Mouse (Mus musculus) v-Abl transformed pro-B cells (cell line): ENCODE measurements around the gene Fam241b.

ENCODE experiments used
- in situ Hi-C, 2 experiments: fragments of 400-800 bp; cut with MboI; formaldehyde crosslinking; loops; one replicate each; pipeline ENCODE4 v1.15.1; 2025; ENCODE audit not compliant: unreplicated experiment in 2 of 2

The Fam241b gene

DNA sequence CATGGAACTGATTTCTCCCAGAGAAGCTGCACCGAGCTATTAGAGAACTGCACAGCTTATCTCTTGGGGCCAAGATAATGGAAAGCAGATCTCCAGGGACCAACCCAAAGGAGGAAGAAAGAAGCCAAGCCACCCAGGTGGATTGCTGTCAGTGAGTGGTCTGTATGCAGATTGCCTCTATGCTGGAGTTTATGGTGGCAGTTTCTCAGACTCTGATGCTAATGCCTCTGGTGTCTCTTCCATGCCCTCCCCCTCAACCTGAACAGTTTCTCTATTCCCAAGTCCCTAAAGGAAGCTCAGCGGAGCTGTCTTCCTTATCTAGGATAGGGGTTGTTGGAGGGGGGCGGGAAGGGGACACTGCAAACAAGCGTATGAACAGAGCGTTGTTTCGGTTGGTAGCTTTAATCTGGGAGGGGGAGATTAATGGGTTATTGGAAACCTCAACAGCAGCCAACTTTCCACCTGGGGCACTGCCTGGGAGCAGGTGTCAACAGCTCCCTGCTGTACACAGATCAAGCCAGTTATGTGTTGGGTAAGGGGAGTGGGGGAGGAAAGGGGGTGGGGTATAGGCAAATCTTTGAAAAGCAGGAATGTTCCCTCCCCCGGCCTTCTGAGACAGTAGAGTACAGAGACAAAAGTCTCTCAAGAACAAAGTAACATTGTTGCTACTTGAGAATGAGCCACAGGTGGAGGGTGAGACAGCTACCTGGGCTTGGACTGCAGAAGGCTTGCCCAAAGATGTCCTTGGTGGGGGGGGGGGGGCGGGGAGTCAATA, 7.8 kb downstream of the Fam241b start:
- in situ Hi-C loops, result no loop called here

GRCm38 (mm10) chr10:62132691-62133281, 10.9 kb downstream of the Fam241b start, which contains the start of gene Neurog3:
Gene Neurog3 (plus strand): TSS chr10:62133090.
- in situ Hi-C loops, result no loop called here

- in situ Hi-C loops, result no loop called here
Observed at GRCm38 (mm10) chr10:62128316-62128951, 15.3 kb downstream of the Fam241b start.

DNA sequence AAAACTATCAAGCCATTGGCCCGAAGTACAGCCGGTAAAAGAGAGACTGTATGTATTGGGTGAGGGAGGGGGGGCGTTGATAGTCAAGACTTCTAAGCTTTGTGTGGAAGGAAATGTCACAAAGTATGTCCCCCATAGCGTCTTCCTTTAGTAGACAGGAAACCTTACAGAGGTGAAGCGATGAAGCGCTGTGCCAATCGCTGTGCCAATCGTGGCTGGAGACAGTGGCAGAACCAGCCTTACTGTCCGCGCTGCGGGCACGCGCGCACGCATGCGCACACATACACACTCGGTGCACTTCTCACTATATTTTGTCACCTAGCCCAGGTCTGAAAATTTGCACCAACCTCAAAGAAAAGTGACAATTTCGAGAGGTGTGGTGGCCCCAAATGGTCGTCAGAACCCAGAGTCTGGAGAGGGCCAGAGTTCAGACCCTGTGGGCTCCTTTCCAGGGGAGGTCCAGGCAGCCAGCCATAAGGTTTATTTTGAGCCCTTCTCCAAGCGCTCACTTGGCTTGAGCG, 15.9 kb downstream of the Fam241b start:
- in situ Hi-C loops, result no loop called here

DNA sequence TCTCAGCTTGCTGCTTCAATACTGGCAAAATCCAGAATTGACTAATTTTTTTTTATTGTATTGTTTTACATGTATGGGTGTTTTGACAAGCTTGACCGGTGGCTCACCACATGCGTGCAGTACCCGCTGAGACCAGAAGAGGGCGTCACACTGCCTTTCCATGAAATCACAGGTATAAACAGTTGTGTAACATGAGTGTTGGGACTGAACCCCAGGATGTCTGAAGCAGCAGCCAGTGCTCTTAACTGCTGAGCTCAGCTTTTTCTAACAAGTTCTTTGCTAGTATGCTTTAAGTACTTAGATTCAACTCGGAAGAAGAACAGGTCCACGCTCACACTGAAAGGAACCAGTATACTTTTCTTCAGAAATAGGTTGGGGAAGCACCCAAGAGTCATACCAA, 16.6 kb downstream of the Fam241b start:
- in situ Hi-C loops, result no loop called here

DNA sequence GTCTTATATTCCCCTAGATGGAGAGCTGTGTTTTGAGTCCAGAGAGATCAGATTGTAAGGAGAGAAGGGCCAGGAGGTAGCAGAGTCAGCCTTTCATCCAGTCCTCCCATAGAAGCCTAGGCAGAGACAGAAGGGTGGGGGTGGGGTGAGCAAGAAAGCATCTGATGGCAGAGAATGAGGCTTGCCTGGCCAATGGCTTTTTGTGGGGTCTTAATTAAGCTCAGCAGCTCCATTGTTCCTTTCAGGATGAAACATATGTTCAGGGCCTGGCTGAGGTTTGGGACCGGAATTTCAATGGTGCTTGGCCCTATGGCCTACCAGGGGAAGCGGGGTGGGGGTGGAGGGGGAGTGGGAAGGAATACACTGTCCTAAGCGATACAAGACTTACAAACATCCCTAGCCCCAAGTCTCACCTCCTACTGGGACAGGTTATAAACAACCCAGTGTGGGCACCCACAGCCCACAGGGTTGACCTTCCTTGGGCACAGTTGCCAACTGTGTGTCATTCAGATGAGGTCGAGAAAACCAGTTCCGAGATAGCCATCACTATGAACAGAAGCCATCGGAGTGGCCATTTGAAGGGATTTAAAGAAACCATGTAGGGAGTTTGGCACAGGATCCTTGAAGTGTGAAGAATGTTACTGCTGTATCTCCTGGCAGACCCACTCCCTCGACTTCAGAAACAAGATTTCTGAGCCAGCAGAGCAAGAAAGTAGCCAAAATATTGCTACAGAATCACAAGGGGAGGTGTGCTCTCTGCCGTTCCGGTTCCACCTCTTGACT, 29.7 kb downstream of the Fam241b start:
- in situ Hi-C loops, result no loop called here

GRCm38 (mm10) chr10:62111207-62111576, 32.5 kb downstream of the Fam241b start:
- in situ Hi-C loops, result no loop called here

DNA sequence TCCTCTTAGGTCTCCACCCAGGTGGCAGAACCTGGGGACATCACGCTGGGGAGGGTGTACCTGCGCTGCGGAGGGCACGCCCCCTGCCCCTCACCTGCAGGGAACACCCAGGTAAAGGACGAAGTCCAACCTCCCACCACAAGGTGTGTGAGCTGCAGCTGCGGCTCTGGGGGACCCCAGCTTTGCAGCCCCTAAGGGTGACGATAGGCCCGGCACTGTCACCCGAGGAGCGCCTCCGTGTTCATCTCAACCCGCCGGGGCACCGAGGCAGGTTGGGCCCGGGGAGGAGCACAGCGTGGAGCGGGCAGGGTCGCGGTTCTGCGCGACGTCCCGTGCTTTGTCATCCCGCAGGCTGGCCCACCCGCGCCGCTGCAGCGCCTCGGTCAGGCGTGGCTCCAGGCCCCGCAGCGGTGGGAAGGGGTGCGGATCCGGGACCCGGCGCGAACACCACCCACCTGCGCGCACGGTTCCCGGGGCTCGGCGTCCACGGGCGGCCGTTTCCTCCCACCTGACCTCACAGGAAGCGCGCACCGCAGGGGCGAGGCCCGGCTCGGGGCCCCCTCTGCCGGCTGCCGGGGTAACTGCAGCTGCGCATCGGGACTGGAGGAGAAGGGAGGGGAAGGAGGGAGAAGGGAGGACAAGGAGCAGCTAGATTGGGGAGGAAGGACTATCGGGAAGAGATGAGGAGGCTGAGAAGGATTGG, 33.1 kb downstream of the Fam241b start:
- in situ Hi-C loops, result no loop called here

DNA sequence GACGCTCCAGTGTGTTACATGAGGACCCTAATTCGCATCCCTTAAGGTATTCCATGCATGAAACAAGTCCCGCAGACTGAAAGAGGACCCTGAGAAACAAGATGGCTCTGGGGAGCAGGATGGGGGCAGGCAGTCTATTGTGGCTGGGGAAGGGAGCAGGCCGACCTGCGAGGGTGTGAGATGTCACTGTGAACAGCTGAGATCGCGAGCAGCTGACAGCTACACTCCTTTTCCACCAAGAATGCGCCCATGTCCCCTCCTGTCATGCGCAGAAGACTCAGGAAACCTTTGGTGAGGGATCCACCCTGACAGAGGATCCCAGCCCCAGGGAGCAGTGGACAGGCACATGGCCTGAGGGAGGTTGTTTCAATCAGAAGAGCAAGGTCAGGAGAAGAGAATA, 36.7 kb downstream of the Fam241b start:
- in situ Hi-C loops, result loop anchor here (5.0 to 10.0 kb wide), 5 partner anchors 68 to 378 kb away; partner anchors contain the start of genes Tacr2 (in 1 of the 2) and Vps26a (in 1 of the 2)

- in situ Hi-C loops, result loop anchor here (5.0 to 10.0 kb wide), 5 partner anchors 70 to 380 kb away; partner anchors contain the start of genes Tacr2 (in 1 of the 2) and Vps26a (in 1 of the 2)
Observed at GRCm38 (mm10) chr10:62104835-62105576, 38.7 kb downstream of the Fam241b start.

DNA sequence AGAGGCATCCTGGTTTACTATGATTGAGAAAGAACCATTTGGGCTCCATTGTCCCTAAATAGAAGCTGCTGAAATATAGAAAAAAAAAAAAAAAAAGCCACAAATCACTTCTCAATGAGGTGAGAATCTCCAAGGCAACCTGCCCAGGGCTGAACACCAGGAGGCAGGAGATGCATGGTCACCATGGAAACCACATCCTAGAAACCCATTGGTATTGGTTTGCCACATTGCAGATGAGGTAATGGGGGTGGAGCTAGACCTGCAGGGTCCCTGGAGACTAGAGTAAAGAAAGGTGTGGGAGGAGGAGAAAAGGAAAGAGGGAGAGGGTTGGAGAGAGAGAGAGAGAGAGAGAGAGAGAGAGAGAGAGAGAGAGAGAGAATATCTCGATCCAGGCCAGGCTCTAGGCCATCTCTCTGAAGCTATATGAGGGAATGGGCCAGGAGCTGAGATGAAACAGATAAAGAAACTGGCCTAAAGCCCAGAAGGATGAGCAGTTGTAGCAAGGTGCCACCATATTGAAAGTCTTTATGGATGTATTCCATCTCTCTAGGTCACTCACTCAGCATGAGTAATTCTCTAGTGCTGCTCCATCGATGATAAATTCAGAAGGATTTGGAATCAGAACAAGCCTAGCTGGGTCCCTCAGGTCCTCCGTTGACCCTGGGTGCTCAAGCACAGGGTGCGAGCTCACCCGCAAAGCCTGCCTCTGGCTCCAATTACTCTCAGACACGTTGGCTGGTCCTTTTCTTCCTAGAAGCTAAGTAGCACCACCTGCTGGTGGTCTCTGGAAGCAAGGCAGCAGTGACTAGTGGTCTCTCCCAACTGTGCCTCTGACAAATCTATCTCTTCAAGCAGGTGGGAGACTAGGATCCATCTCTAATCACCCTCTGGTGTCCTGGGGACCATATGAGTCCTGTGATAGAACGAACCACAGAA, 41.9 kb downstream of the Fam241b start:
- in situ Hi-C loops, result loop anchor here (10.0 kb wide), 4 partner anchors 73 to 383 kb away; partner anchors contain the start of genes Tacr2 (in 1 of the 2) and Vps26a (in 1 of the 2)

DNA sequence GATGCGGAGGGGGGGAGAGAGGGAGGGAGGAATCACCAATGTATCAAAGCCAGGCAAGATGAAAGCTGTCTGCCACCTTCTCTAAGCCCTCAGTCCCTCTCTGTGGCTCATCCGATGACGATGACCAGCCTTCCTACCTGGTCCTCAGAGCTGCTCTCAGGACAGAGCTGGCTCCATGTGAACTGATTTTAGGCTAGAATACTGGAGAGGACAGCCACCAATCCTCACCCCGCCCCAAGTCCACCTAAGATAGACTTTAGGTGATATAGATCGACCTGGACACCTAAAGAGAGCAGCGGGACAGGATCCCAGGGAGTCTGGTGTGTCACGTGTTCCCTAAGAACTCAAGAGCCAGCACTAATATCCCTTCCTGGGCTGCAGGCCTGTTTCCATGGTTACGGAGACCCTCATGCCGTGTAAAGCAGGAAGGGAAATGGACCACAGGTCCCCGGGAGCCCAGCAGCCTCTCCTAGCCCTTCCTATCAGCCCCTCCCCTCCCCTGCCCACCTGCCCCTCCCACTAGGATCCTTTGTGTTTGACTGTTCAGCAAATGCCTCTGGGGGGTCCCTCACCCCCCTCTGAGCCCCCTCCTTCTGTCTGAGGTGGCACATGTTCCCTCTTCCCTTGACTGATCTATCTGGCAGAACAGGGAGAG, 43.8 kb downstream of the Fam241b start:
- in situ Hi-C loops, result loop anchor here (10.0 kb wide), 4 partner anchors 75 to 385 kb away; partner anchors contain the start of genes Tacr2 (in 1 of the 2) and Vps26a (in 1 of the 2)

- in situ Hi-C loops, result no loop called here
Observed at GRCm38 (mm10) chr10:62094401-62094800, 49.3 kb downstream of the Fam241b start.

DNA sequence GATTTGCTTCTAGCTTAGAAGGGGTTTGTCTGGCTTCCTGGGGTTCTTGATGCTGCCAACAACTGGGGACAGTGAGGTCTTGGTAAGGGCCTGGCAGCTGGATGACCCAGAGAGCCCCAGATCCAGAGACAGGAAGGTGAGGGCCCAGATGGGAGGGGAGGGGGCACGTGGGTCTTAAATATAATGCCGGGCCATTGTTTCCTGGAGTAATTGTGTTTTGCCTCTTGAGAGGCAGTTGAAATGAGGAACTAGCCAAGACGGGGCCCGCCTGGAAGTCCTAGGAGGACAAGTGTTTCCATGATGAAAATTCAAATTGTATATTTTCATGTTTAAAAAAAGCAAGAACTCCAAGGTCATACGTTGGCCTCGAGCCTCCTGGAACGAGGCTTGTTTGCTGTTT, 49.8 kb downstream of the Fam241b start:
- in situ Hi-C loops, result no loop called here

- in situ Hi-C loops, result no loop called here
Observed at GRCm38 (mm10) chr10:62089486-62089885, 54.2 kb downstream of the Fam241b start.

- in situ Hi-C loops, result no loop called here
Observed at GRCm38 (mm10) chr10:62089071-62089470, 54.6 kb downstream of the Fam241b start.

- in situ Hi-C loops, result no loop called here
Observed at GRCm38 (mm10) chr10:62088411-62088810, 55.3 kb downstream of the Fam241b start.
